Mouse (Mus musculus): ENCODE results near the gene Cpn1.
A peak's percentile ranks its signal among the peaks of the same experiment; 100 is the strongest.

The Cpn1 gene

DNA sequence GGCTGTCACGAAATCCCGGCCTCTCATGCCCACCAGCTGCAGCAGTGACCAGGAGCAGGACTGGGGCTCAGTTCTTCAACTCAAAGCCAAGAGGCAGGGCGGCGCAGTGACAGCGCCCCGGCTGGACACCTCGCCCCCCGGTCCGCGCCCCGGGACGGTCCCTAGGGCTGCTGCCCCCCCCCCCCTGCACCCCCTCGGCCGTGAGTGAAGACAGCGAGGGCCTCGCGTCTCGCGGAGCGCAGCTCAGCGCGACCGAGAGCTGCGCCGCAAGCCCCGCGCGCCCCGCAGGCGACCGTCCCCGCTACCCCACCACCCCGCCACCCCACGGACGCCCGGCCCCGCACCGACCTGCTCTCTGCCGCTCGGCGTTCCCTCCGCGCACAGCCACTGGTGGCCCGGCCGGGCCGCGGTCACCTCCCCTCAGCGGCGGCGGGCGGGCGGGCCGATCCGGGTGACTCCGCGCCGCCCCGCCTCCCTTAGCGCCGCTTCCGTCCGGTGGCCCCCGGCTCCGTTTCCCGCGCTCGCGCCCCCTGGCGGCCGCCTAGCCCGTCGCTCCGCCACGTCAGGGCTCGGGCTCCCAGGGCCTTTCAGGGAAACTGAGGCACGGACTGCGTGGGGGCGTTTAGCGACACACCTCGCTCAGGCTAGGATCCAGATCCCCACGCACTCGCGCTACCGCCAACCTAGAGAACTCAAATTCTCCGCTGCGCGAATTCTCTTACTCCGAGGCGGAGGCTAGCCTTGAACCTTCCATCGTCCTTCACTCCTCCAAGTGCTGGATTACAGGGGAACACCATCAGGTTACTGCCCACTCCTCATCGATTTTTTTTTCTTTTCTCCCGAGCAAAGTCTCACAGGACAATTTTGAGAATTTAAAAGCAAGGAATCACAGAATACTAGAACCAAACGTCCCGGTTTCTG, 46.3 kb downstream of the Cpn1 start, which contains the start of gene Dnmbp:
TSS of gene Dnmbp (minus strand) at position 423 of the 921 bp plus-strand sequence.
- DNase-seq (ENCODE audit: low read depth, low spot score), result peak; percentile 71

DNA sequence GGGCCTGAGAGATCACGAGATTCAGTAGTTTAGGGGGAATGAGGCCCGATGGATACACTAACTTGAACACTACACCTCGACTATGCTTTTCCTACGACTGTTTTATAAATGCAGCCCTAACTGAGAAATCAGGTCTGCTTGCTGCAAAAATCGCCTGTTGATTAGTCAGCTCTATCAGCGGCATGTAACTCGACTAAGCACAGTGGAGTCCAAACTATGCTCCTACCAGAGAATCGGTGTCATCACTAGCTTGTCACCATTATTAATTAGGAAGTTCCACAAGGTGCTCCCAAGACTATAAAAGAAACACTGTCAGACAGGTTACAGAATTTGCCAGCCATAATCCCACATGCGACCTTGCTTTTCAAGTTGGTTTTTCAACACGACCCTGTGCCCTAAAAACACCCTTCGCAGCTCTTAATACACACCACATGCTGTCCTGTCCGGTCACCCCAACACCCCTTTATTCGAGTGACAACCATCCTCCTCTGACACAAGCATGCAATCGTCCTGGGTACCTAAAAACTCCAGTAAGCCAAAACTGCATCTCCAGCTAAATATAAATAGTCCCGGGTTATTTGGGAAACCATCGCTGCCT, 47.1 kb downstream of the Cpn1 start:
- no peak for DNase-seq (ENCODE audit: low read depth, low spot score)

DNA sequence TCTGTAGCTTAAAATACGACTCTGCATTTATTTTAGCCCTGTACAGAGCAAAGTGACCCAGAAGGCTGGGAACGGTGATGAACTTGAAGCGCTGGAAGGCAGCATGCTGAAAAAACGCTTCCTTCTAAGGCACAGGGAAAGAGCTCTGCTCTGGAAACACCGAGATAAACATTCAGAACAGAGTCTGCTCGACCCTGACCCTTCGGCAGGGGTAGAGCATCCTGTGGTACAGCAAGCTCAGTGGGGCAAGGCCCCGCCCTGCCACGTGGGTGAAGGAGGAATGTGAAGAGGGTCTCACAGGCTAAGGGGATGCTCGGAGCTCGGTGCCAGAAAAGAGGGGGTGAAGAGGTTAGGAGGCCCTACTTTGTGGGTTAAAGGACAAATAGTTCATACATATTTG, 48.0 kb downstream of the Cpn1 start:
- no peak for DNase-seq (ENCODE audit: low read depth, low spot score)

DNA sequence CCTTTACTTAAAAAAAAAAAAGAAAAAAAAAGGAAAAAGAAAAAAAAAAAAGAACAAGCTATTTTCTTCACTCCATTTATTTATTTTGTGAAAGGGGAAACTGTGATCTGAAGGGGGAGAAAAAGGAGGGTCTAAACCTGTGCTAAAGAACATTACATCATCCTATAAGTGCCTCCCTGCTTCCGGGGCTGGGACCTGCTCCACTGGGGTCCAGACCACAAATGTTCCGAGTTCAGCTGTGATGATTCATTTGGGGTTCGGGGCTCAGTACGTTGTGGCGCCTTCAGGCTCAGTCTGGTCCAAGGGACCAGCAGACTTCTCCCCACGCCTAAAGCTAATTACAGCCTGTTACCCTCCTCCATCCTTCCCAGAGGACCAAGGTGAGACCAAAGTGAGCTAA, 55.4 kb downstream of the Cpn1 start:
- DNase-seq (ENCODE audit: low read depth, low spot score), result no peak

DNA sequence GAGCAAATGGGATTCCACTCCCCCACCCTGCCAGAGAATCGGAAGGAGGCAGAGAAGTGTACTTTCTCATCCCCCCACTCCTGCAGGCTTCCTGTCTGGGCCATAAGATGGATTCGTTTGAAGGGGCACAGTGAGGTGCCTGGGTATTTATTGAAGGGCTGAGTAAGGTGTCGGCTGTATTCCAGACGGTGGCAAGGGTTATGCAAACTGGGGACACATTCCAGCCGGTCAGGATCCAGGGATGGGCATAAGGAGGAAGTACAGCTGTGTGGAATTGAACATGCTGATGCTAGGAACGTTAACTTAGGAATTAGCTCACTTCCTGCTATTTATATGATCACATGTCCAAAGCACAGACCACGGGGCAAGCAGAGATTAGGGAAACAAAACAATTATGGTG, 56.0 kb downstream of the Cpn1 start:
- DNase-seq (ENCODE audit: low read depth, low spot score), result no peak

DNA sequence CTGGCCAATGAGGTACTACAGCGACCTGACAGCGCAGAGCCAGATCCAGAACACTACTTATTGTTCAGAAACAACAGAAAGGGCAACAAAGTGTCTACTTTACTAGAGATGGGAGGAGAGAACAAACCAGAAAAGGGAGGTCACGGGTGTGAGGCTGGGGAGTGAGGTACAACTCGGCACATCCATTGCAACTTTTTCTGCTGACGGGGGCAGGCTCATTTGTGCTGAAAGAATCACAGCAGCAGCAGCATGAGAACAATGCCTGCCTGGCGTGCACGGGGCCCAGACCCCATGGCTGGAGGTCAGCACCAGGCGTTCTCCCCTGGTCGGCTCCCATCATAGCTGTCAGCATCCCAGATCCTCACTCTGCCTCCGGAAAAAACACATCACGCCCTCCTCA, 56.5 kb downstream of the Cpn1 start:
- DNase-seq (ENCODE audit: low read depth, low spot score), result no peak

DNA sequence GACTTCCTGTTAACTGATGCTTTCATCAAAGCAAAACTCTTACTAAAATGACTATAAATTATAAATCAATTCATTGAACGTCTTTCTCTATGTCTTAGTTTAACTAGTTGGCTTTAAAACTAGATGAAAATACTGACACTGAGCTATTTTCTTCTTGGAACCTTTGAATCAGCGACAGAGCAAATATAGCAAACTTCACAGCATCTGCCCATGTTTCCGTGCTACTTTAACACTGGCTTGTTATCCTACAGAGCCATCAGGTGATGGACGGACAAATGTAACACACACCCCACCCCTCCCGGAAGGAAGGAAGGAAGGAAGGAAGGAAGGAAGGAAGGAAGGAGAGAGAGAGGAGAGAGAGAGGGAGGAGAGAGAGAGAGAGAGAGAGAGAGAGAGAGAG, 58.4 kb downstream of the Cpn1 start:
- DNase-seq (ENCODE audit: low read depth, low spot score), result no peak

DNA sequence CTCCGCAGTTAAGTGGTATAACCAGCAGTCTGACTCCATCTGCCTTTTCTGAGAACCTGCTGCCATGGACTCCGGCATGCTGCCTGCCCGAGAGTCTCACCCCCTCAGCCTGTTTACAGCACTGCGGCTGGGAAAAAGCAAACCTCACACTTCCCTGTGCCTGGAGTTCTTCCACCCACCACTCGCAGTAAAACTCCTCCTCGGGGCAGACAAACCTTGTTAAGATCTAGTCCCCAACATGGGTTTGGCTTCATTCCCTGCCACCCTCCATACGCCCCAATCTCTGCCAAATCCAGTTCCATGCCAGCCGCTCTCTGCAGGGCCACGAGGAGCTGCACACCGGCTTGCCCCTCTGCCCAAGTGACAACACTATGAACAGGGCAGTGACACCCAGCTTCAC, 59.3 kb downstream of the Cpn1 start:
- no peak for DNase-seq (ENCODE audit: low read depth, low spot score)

DNA sequence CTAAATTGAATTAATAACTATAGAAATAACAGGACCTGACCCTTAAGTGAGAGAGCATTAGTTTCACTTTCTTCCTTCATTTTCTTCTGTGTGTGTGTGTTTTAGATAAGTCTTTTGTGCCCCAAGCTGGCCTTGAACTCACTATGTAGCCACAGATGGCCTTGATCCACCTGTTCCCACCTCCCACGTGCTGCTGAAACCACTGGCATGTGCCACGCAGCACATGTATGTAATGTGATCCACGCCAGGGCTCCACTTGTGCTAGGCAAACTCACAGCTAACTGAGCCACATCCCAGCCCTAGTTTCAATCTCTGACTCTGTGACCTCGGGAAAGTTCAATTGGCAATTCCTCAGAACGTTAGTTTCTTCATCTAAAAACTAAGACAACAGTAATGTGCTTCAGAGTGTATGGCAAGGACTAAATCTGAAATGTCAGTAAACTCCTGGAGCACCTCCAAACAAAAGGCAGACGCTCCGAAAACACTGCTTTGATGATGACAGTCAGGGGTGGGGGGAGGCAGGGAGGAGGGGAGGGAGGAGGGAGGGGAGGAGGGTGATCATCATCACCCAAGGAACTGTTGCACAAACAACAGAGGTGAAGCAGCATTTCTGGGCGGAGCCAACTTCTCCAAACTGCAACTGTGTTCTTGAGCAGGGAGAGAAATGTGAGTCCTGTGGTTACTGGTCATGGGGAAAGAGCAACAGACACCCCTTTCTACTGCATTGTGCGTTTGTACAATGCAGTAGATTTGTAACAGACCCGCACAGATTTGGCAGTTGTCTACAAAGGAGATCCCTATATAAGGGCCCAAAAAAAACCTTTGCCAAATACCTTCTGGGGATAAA, 60.0 kb downstream of the Cpn1 start:
- no peak for DNase-seq (ENCODE audit: low read depth, low spot score)

DNA sequence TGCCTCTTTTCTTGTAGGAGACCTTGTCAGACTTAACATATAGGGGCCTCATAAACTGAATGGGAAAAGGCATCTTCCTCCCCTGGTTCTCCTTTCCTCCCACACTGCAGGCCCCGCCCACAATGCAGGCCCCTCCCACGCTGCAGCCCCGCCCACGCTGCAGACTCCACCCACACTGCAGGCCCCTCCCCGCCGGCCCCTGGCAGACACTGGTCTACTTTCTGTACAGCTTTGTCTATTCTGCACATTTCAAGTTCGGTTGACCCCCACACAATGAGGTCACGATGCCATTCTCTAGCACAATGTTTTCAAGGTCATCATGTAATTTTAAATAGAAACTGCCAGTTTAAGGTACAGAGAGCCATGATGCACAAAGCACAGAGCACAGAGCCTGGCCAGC, 62.0 kb downstream of the Cpn1 start:
- no peak for DNase-seq (ENCODE audit: low read depth, low spot score)

DNA sequence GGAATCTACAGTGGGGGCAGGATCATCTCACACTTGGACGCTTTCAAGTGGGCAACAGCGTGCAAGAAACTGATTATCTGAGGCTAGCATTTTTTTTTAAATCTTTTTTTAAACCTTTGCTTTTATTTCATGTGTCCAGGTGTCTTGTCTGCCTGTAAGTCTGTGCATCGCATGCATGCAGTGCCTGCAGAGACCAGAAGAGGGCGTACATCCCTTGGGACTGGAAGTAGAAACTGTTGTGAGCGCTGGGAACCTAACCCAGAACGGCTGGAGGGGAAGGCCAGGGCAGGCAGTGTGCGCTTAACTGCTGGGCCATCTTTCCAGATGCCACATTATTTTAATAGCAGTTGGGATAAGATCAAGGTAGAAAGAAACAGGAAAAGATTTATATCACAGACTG, 63.4 kb downstream of the Cpn1 start:
- DNase-seq (ENCODE audit: low read depth, low spot score), result no peak

DNA sequence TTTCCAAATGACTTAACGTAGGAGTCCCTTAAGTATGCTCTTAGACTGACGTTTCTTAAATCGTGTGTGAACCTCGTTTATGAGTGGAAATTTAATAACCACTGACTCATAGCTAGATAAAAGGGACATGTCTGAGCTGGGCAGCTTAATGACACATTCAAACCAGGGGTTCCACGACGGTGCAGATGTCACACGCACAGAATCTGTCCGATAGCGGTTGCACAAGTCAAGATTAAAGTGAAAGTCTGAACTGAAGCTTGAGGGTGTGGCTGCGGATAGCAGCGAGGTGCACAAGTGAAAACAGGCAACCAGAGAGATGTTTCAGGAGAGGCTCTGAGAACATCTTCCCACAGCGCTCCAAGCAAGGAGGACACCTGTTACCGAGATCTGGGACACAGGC, 64.9 kb downstream of the Cpn1 start:
- no peak for DNase-seq (ENCODE audit: low read depth, low spot score)

DNA sequence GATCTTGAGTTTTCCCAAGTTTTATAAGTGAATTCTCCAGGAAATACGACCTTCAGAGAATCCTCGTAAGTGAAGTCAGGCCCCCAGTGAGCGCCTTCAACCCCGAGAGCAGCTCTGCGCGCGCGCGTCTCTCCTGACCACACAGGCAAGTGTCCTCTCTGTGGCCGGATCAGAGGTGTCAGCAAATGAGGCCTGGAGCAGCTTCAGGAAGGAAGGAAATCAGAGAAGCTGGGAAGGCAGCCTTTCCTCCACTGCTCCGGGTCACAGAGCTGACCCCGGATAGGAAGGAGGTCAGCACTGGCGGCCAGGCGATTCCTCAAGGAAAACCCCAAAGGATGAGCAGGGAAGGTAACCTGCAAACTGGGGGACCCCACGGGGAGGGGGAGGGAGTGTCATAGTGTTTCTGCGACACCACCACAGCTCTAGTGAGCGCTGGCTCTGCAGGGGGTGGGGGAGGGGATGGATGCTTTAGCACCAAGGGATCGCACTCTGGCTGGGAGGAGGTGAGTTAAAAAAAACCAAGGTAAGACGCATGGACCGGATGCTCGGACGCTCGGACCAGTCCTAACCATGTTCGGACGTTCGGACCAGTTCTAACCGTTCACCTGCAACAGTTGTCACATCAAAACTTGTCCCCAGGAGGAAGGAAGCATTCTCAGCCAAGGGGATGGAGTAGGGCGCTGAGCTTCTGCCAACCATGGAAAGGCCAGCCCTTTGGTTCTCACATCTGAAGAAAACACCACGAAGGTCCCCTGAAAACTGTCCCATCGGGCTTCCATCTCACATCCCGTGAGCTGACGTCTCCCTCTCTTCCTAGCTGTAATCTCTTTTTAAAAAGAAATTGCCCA, 65.7 kb downstream of the Cpn1 start:
- DNase-seq (ENCODE audit: low read depth, low spot score), result no peak

DNA sequence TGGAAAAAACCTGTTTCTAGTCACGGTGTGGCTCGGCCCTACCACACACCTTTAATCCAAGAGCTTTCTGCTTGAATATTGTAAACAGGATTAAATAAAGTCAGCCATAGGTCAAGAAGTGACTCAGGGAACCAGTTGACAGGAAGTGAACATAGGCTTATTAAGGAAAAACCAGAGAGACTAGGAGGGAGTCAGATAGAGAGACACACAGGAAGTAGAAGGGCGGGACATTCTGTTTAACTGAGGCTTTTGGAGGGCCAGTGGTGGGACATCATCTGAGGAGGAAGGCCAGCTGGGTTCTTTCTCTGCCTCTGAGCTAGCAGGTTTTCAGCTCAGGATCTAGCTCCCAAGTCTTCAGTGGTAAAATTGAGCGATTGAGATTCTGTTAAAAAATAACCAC, 66.5 kb downstream of the Cpn1 start:
- DNase-seq (ENCODE audit: low read depth, low spot score), result no peak

DNA sequence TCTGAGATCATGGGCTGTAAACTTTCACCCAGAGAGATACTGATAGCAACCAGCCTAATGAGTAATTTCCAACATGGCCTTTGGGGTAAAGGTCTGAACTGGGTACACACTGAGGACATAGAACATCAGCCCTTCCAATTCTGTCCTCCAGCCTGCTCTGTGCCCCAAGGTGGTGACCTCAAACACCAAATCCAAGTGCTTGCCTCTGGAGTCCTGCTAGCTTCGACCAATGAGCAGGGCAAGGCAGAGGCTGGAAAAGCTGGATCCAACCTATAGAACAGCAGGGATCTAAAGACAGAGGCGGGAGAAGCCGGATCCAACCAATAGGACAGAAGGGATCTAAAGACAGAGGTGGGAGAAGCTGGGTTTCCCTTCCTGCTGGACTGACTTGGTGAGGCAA, 67.5 kb downstream of the Cpn1 start:
- peak; percentile 51 for DNase-seq (ENCODE audit: low read depth, low spot score)

DNA sequence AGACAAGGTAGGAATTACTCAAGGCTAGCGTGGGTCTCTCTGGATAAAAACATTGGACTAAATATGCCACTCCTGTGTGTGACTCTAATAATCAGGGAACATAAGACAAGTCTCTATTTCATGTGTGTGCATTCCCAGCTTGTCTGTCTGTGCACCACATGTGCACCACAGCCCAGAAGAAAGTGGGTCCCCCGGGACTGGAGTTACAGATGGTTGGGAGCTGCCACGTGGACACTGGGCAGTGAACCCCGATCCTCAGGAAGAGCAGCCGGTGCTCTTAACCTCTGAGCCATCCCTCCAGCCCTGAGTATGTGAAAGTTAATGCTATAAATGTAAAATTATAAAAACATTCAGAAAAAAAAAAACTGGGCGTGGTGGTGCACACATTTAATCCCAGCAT, 68.6 kb downstream of the Cpn1 start:
- DNase-seq (ENCODE audit: low read depth, low spot score), result peak; percentile 50

DNA sequence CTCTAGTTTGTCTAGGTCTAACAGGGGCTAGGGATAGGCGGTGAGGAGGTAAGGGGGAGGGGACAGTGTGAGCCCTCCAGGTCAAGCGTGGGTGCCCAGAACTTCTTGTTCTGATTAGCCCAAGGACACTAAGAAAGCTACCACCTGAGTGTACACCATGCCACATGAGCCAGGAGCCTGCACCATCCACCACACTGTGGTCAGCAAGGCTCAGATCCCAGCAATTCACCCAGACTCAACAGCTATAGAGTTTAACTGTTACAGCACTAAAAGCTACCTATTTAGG, 69.0 kb downstream of the Cpn1 start:
- no peak for DNase-seq (ENCODE audit: low read depth, low spot score)

DNA sequence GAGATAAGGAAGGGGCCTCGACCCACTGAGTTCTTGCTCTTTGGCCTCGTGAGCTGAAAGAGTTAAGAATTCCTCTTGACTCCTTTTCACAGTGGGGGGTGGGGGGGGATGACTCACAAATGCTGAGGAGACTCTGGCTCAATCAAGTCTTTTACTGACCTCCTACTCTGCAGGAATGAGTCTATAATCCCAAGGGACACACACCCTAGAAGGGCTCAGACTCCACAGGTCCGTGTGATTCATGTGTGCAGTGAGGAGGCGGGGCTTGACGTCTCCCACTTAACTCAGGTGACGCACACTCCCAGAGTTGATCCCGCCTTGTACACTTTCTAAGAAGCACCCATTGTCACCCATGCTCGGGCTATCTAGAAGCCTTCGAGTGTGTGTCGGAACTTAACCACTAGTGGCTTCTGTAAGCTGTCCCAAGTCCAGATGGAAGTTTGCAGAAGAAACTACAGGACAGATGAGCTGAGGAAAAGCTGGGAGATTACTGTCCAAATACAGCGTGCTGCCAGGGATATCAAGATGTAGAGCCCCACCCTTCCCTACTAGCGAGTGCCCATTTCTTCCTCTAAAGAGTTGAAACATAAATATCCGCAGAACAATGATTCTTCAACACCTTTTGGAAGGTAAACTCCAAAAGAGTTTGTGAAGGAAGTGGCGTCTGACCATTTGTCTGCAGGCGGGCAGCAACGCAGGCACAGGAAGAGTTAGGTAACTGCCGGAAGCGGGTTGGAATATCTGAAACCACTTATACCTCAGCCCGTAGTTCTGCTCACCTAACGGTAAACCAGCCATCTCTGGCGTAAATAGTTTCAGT, 69.6 kb downstream of the Cpn1 start:
- peak; percentile 53 for DNase-seq (ENCODE audit: low read depth, low spot score)

DNA sequence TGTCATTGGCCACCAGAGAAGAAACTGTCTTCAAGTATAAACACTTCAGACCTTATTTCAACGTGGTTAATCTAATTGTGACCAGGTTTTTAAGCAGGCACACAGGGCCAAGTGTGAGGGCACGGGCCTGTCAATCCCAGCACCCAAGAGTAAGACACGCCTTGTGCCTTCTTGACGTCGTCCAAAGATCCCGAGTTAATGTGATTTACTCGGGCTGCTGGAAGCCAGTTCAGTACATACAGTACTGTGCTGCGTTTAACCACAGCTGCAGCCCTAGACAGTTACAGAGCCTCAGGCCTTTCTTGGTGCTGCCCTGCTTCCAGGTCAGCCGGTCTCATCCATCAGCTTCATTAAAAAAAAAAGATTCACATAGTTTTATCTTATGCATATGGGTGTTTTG, 70.9 kb downstream of the Cpn1 start:
- no peak for DNase-seq (ENCODE audit: low read depth, low spot score)

DNA sequence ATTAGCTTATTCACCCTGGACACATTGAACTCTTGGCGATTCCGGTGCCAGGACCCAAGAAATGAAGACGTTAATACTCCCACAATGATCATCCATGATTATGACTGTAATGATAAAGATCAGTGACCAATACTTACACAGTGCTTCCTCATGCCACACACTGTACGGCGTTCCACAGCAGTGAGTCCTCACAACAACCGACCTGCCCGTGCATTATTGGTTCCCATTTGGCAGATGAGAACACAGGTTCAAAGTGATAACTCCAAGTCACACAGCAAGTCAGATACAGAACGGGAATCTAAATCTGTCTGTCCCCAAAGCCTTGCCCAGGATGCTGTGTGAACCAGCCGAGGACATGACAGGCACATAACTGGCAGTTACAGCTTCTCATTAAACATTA, 71.4 kb downstream of the Cpn1 start:
- DNase-seq (ENCODE audit: low read depth, low spot score), result no peak
